Mouse (Mus musculus) heart, adult 2 months (tissue): ENCODE measurements at regions not wholly inside any gene's neighbourhood (a gene's known extent, or its start where the extent isn't known, plus 50 kb on each side); places are given as distances from the start of the nearest gene placed in this dataset.
"Not testable (repeated sequence)": the region's sequence is repeated elsewhere in the genome, so short reads cannot be mapped to it uniquely, and the experiment has no call there.

ENCODE experiments used
- DNase-seq, 2 experiments: peaks; one replicate each; pipeline ENCODE4 v3.0.0; 2021
- H3K27ac ChIP-seq: fragments of 200-600 bp; 2 replicates; pipeline ENCODE4 v1.8.1; 2022
- H3K27me3 ChIP-seq: fragments of 200-500 bp; 2 replicates; pipeline ENCODE4 v1.6.1; 2012; ENCODE audit warnings: mild to moderate bottlenecking, low read length, inconsistent platforms, mixed read lengths; ENCODE audit not compliant: control insufficient read depth, insufficient read depth
- H3K36me3 ChIP-seq: fragments of 200-500 bp; 2 replicates; pipeline ENCODE4 v1.6.1; 2012; ENCODE audit warnings: low read length, inconsistent platforms; ENCODE audit not compliant: control insufficient read depth, insufficient read depth
- H3K4me1 ChIP-seq: fragments of 200-500 bp; 2 replicates; pipeline ENCODE4 v1.6.1; 2011; ENCODE audit warnings: low read length; ENCODE audit not compliant: control insufficient read depth, insufficient read depth
- H3K4me3 ChIP-seq: fragments of 200-600 bp; 2 replicates; pipeline ENCODE4 v1.8.1; 2022
- H3K79me2 ChIP-seq: fragments of 200-500 bp; replicated peaks from 2 replicates; pipeline ENCODE4 v1.6.1; 2012; ENCODE audit warnings: mild to moderate bottlenecking, inconsistent platforms, low read length, moderate library complexity, mixed read lengths; ENCODE audit not compliant: control insufficient read depth, insufficient read depth
- H3K9ac ChIP-seq: fragments of 200-500 bp; 2 replicates; pipeline ENCODE4 v1.6.1; 2012; ENCODE audit warnings: low read depth, mild to moderate bottlenecking, control low read depth, inconsistent platforms, low read length, mixed read lengths
- CTCF ChIP-seq: fragments of 200-600 bp; IDR thresholded peaks from 2 replicates; pipeline ENCODE4 v1.8.1; 2022; ENCODE audit warnings: antibody characterized with exemption, mild to moderate bottlenecking, moderate library complexity
- EP300 ChIP-seq: fragments of 200-500 bp; IDR thresholded peaks from 2 replicates; pipeline ENCODE4 v1.6.1; 2011; ENCODE audit warnings: low read depth, low read length, control low read depth; ENCODE audit not compliant: insufficient read depth
- POLR2A ChIP-seq: fragments of 200-500 bp; IDR thresholded peaks from 2 replicates; pipeline ENCODE4 v1.6.1; 2011; ENCODE audit warnings: mild to moderate bottlenecking, low read depth, low read length, control low read depth; ENCODE audit not compliant: insufficient read depth
- WGBS: fragments of 180-500 bp; shearing (Covaris S2); methylation state at CpG from one replicate; pipeline ENCODE4 v1.1.7; 2018; 5-methylcytosine and 5-hydroxymethylcytosine counted together
- intact Hi-C: fragments of 180-260 bp; cut with DNase I; formaldehyde crosslinking; loops from one replicate; pipeline ENCODE4 v1.15.1; 2025

- no peaks in the 10 kb centered on the region for H3K79me2 ChIP-seq
- 62% methylated on average over 10 of the region's 10 CpGs for WGBS
- no peaks in the 10 kb centered on the region for H3K27me3 ChIP-seq
- no peak for DNase-seq
- no peak overlapping the region for H3K9ac ChIP-seq
- TF ChIP-seq EP300 (no peak), POLR2A (no peak), CTCF (no peak)
- H3K27ac ChIP-seq = peak overlapping the region; percentile 55
- H3K36me3 ChIP-seq = 0 out of 2 replicates have a peak, but pooled peaks cover 2% of the 10 kb centered on the region
- H3K4me3 ChIP-seq = no peak overlapping the region
- peaks cover 9% of the 10 kb centered on the region for H3K4me1 ChIP-seq
- intact Hi-C loops = loop anchor here (5.0 kb wide), 1 partner anchor 42 kb away; no protein-coding TSS in a partner anchor
Measured at GRCm38 (mm10) chr12:8400345-8401130, 87.3 kb downstream of the Hs1bp3 start.

GRCm38 (mm10) chr12:8398852-8399251, 85.6 kb downstream of the Hs1bp3 start:
- H3K79me2 ChIP-seq = no peaks in the 10 kb centered on the region
- peaks cover 12% of the 10 kb centered on the region for H3K4me1 ChIP-seq
- no peak for DNase-seq
- H3K4me3 ChIP-seq = no peak overlapping the region
- 0 out of 2 replicates have a peak, but pooled peaks cover 2% of the 10 kb centered on the region for H3K36me3 ChIP-seq
- no peaks in the 10 kb centered on the region for H3K27me3 ChIP-seq
- TF ChIP-seq POLR2A (no peak), CTCF (no peak), EP300 (no peak)
- WGBS = 79% methylated on average over 3 of the region's 3 CpGs
- no peak overlapping the region for H3K9ac ChIP-seq
- peak overlapping the region; percentile 9 for H3K27ac ChIP-seq
- intact Hi-C loops = no loop called here

- WGBS = 34% methylated on average over 6 of the region's 6 CpGs
- H3K27ac ChIP-seq, H3K27me3 ChIP-seq, intact Hi-C loops, H3K4me1 ChIP-seq, H3K4me3 ChIP-seq, H3K9ac ChIP-seq, H3K79me2 ChIP-seq, H3K36me3 ChIP-seq, DNase-seq: not testable (repeated sequence)
Measured at GRCm38 (mm10) chr12:8396408-8396807, 83.2 kb downstream of the Hs1bp3 start.

- peak in 1 of 2 experiments; percentile 39 for DNase-seq
- intact Hi-C loops = no loop called here
- H3K4me1 ChIP-seq = peaks cover 5% of the 10 kb centered on the region
- WGBS = 47% methylated on average over 6 of the region's 6 CpGs
- no peak overlapping the region for H3K4me3 ChIP-seq
- no peaks in the 10 kb centered on the region for H3K27me3 ChIP-seq
- no peak overlapping the region for H3K9ac ChIP-seq
- no peak for TF ChIP-seq POLR2A
- no peaks in the 10 kb centered on the region for H3K79me2 ChIP-seq
- 0 out of 2 replicates have a peak, but pooled peaks cover under 1% of the 10 kb centered on the region for H3K36me3 ChIP-seq
- peak overlapping the region; percentile 56 for H3K27ac ChIP-seq
Measured at GRCm38 (mm10) chr12:8394894-8395297, 81.7 kb downstream of the Hs1bp3 start.

GRCm38 (mm10) chr12:8393976-8394375, 80.7 kb downstream of the Hs1bp3 start:
- TF ChIP-seq CTCF = no peak
- TF ChIP-seq EP300 = no peak
- Histone ChIP-seq H3K27ac (no peak overlapping the region), H3K4me1 (peaks cover 5% of the 10 kb centered on the region), H3K36me3 (no peaks in the 10 kb centered on the region), H3K27me3 (no peaks in the 10 kb centered on the region), H3K4me3 (no peak overlapping the region), H3K9ac (no peak overlapping the region), H3K79me2 (no peaks in the 10 kb centered on the region)
- WGBS = 95% methylated on average over 3 of the region's 3 CpGs
- DNase-seq = no peak
- intact Hi-C loops = no loop called here
